In the genomic region with DNA sequence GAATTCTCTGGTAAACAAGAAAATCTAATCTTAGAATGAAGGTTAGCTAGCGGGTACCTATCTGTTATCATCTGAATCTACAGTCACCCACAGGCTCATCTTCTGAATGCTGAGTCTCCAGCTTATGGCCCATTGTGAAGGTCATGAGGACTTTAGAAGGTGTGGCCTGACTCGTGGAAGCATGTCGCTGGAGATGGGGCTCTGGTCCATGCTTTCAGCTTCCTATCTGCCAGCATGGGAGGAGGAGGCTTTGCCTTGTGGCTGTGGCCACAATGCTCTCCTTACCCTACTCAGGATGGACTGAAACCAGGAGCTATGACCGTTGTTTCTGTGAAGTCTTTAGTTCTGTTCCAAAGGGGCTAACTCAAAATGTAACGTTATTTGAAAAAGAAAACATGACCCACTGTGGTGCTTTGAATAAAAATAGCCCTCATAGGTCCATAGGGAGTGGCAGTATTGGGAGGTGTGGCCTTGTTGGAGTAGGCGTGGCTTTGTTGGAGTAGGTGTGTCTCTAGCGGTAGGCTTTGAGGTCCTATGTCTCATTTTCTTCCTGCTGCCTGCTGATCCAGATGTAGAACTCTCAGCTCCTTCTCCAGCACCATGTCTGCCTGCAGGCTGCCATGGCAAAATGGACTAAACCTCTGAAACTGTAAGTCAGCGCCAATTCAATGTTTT, we compare ENCODE assay signal across 22 mouse cellular contexts.
DNase-seq lines count a peak whose midpoint lies in the region; TF ChIP-seq lines count a peak whose summit lies in the region.
"Had no signal": no experiment of that assay in that cellular context is flagged by ENCODE, and none has a peak within 500 bp of the region (broad histone marks: within the 10 kb centered on the region; RNA-seq: fewer than 3 reads in every experiment).

No protein-coding gene starts in this region.

- DNase-seq in ES-CJ7 (ENCODE audit: low read depth, low spot score) (peak; percentile 69), R1 (ENCODE audit: low read depth, low spot score) (peak; percentile 93)
- no peak for DNase-seq in heart, adult 11 months
- no peak for DNase-seq in heart, adult 18-20 months
- DNase-seq in layer of hippocampus, adult 2 months (ENCODE audit: low spot score in 2 of 2) = no peak
- no peak for DNase-seq in layer of hippocampus, adult 9-10 months (ENCODE audit: low spot score)
- DNase-seq: adrenal gland, adult 8-10 months; adrenal gland, postnatal 14 days; adrenal gland, postnatal 36 days; cerebellum, adult 11-12 months; cerebellum, adult 2 months; cerebellum, adult 9-10 months; cerebellum, postnatal 10 days; cerebellum, postnatal 25 days had no signal

- no peak for TF ChIP-seq CTCF in E14TG2a.4 (conservative IDR thresholded peaks at IDR 0.05; ENCODE audit: low read length)
- TF ChIP-seq CTCF in layer of hippocampus, adult 2 months (conservative IDR thresholded peaks at IDR 0.05) = no peak

- H3K4me3 ChIP-seq in E14TG2a.4 (replicated peaks; ENCODE audit: low read length) = peak overlapping the region; percentile 30; the same call in 1 of the 2 replicates
- H3K4me3 ChIP-seq in layer of hippocampus, adult 2 months = no peak overlapping the region
- H3K4me3 ChIP-seq: embryonic facial prominence, embryonic 13.5 days; embryonic facial prominence, embryonic 15.5 days; erythroblast, embryonic 14.5 days; forebrain, embryonic 10.5 days; forebrain, embryonic 12.5 days had no signal

- no peak overlapping the region for H3K27ac ChIP-seq in layer of hippocampus, adult 2 months
- H3K27ac ChIP-seq: embryonic facial prominence, embryonic 13.5 days; embryonic facial prominence, embryonic 15.5 days; forebrain, embryonic 10.5 days; forebrain, embryonic 12.5 days had no signal

- H3K36me3 ChIP-seq in E14TG2a.4 (ENCODE audit: insufficient read depth, low read length) = no peaks in the 10 kb centered on the region
- H3K36me3 ChIP-seq: embryonic facial prominence, embryonic 13.5 days; embryonic facial prominence, embryonic 15.5 days; forebrain, embryonic 10.5 days; forebrain, embryonic 12.5 days; G1E had no signal

- H3K9me3 ChIP-seq in E14TG2a.4 (ENCODE audit: low read length) = no peaks in the 10 kb centered on the region
- H3K9me3 ChIP-seq: embryonic facial prominence, embryonic 15.5 days; forebrain, embryonic 10.5 days; forebrain, embryonic 12.5 days had no signal

- peaks cover 70% of the 10 kb centered on the region for H3K4me1 ChIP-seq in E14TG2a.4 (replicated peaks; ENCODE audit: low read depth, low read length)
- H3K4me1 ChIP-seq: embryonic facial prominence, embryonic 13.5 days; embryonic facial prominence, embryonic 15.5 days had no signal

- H3K27me3 ChIP-seq in E14TG2a.4 (ENCODE audit: insufficient read depth, low read length) = no peaks in the 10 kb centered on the region
- H3K27me3 ChIP-seq: embryonic facial prominence, embryonic 13.5 days; embryonic facial prominence, embryonic 15.5 days; forebrain, embryonic 12.5 days; Patski had no signal

Comparison
In these comparisons a context has a peak if more than half of its experiments do, and no peak if none do; other contexts are left out.
1. DNase-seq: peak in ES-CJ7 (single experiment) and R1 (single experiment); none in heart, adult 11 months (single experiment), heart, adult 18-20 months (0 of 2), layer of hippocampus, adult 2 months (0 of 2) and layer of hippocampus, adult 9-10 months (single experiment).